16 mouse cellular contexts compared by ENCODE assay signal in the genomic region with DNA sequence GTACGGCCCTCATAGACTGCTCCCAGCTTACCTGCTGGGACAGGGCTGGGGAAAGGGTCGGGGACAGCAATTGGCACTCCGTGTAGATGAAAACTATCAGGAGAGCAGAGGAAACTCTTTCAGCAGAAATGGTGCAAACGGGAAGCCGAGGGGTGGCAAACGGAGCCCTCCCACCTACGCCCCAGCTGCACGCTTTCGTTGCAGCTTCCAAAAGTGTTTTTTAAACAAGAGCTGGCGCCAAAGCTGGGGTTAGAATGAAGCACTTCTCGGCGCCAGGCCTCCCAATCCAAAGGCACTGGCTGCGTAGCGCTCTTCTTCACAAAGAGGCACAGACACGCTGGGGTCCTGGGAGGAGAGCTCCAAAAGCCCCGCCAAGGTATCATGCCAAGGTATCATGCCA.
DNase-seq lines count a peak whose midpoint lies in the region.
"Had no signal": no experiment of that assay in that cellular context is flagged by ENCODE, and none has a peak within 500 bp of the region (broad histone marks: within the 10 kb centered on the region; RNA-seq: fewer than 3 reads in every experiment).

No protein-coding gene starts in this region.

- DNase-seq in layer of hippocampus, adult 11-12 months (ENCODE audit: low spot score), result peak; percentile 75
- no peak for DNase-seq in layer of hippocampus, adult 9-10 months (ENCODE audit: low spot score)
- peak; percentile 85 for DNase-seq in right cerebral cortex, adult 18-20 months
- no peak for DNase-seq in right cerebral cortex, postnatal 10 days (ENCODE audit: low spot score in 2 of 2)
- peak; percentile 77 for DNase-seq in layer of hippocampus, adult 9-11 months
- peak; percentile 57 to 69 for DNase-seq in right cerebral cortex, postnatal 36 days (ENCODE audit: low spot score in 2 of 2)
- DNase-seq in heart, adult 9 months (ENCODE audit: low spot score in 2 of 2), result no peak
- DNase-seq in kidney, postnatal 10 days, result no peak
- DNase-seq: adrenal gland, adult 2 months; cerebellum, adult 9-10 months; gastrocnemius, postnatal 25 days; heart, adult 2 months; heart, postnatal 4 days; kidney, adult 2 months; liver, postnatal 0 days; thymus, postnatal 25 days had no signal

Comparison
In these comparisons a context has a peak if more than half of its experiments do, and no peak if none do; other contexts are left out.
1. DNase-seq: peak in layer of hippocampus, adult 11-12 months (single experiment), right cerebral cortex, adult 18-20 months (single experiment), layer of hippocampus, adult 9-11 months (single experiment) and right cerebral cortex, postnatal 36 days (2 of 2); none in layer of hippocampus, adult 9-10 months (single experiment), right cerebral cortex, postnatal 10 days (0 of 2), heart, adult 9 months (0 of 2) and kidney, postnatal 10 days (single experiment).